Mouse (Mus musculus) gastrocnemius, adult 8-10 months (tissue): ENCODE data around the gene Atp5d. TPM values are rescaled to one million over a fixed set of nuclear protein-coding genes. Genes with fewer than 3 reads are reported as not detected.
A peak's percentile ranks its signal among the peaks of the same experiment; 100 is the strongest.

Experiments used
- DNase-seq, 2 experiments: peaks; one replicate each; pipeline ENCODE4 v3.0.0; 2022; ENCODE audit warnings: low spot score in 2 of 2
- total RNA-seq, 4 experiments: library from RNA; stranded (reverse); gene quantifications; 2 replicates each; pipeline ENCODE4 v1.2.4; 2022

Atp5d gene
- total RNA-seq, 4 experiments from 2014 or later, result 525 to 571 (median 544) TPM

GRCm38 (mm10) chr10:80152071-80152872, 13.8 kb downstream of the Atp5d start:
- DNase-seq, result no peak

GRCm38 (mm10) chr10:80152873-80153260, 14.4 kb downstream of the Atp5d start:
- no peak for DNase-seq

- no peak for DNase-seq
Measured at GRCm38 (mm10) chr10:80153713-80154112, 15.3 kb downstream of the Atp5d start.

GRCm38 (mm10) chr10:80154384-80154783, 16.0 kb downstream of the Atp5d start:
- DNase-seq, result no peak

GRCm38 (mm10) chr10:80155277-80155676, 16.8 kb downstream of the Atp5d start:
- no peak for DNase-seq

GRCm38 (mm10) chr10:80156002-80156751, 17.7 kb downstream of the Atp5d start:
- DNase-seq, result no peak

GRCm38 (mm10) chr10:80156752-80157053, 18.3 kb downstream of the Atp5d start:
- DNase-seq, result no peak

- no peak for DNase-seq
Measured at GRCm38 (mm10) chr10:80157141-80157929, 18.9 kb downstream of the Atp5d start.

GRCm38 (mm10) chr10:80158307-80158986, 20.0 kb downstream of the Atp5d start:
- peak in 1 of 2 experiments; percentile 61 for DNase-seq

- DNase-seq, result peak in 1 of 2 experiments; percentile 59
Measured at GRCm38 (mm10) chr10:80159021-80159560, 20.7 kb downstream of the Atp5d start.

- DNase-seq, result peak; percentile 95 to 98
Measured at GRCm38 (mm10) chr10:80159561-80160454, 21.4 kb downstream of the Atp5d start.

- DNase-seq, result peak; percentile 81 to 84
Measured at GRCm38 (mm10) chr10:80160455-80161371, 22.3 kb downstream of the Atp5d start.

- no peak for DNase-seq
Measured at GRCm38 (mm10) chr10:80161522-80162242, 23.2 kb downstream of the Atp5d start.

GRCm38 (mm10) chr10:80162243-80162608, 23.8 kb downstream of the Atp5d start:
- no peak for DNase-seq

GRCm38 (mm10) chr10:80162716-80163299, 24.4 kb downstream of the Atp5d start:
- no peak for DNase-seq

GRCm38 (mm10) chr10:80163721-80164120, 25.3 kb downstream of the Atp5d start:
- DNase-seq, result peak in 1 of 2 experiments; percentile 62

- no peak for DNase-seq
Measured at GRCm38 (mm10) chr10:80164161-80164997, 25.9 kb downstream of the Atp5d start.
